Mouse (Mus musculus): Measurements from ENCODE around the gene Fam118a.
A peak's percentile ranks its signal among the peaks of the same experiment; 100 is the strongest.
"Not testable (repeated sequence)": the region's sequence is repeated elsewhere in the genome, so short reads cannot be mapped to it uniquely, and the experiment has no call there.

Gene Fam118a

DNA sequence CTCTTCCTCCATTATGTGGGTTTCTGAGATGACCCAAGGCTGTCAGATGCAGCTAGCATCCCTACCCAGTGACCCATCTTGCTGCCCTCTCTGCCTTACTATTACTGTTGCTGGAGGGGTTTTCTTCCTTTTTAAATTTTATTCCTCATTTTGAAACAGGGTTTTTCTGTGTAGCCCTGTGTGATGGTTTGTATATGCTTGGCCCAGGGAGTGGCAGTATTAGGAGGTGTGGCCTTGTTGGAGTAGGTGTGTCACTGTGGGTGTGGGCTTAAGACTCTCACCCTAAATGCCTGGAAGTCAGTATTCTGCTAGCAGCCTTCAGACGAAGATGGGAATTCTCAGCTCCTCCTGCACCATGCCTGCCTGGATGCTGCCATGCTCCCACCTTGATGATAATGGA is at the start of gene Fam118a:
Gene Fam118a, plus strand, starts transcription at position 301 of the 400 bp plus-strand sequence.
- DNase-seq (ENCODE audit: low read depth), result not testable (repeated sequence)

DNA sequence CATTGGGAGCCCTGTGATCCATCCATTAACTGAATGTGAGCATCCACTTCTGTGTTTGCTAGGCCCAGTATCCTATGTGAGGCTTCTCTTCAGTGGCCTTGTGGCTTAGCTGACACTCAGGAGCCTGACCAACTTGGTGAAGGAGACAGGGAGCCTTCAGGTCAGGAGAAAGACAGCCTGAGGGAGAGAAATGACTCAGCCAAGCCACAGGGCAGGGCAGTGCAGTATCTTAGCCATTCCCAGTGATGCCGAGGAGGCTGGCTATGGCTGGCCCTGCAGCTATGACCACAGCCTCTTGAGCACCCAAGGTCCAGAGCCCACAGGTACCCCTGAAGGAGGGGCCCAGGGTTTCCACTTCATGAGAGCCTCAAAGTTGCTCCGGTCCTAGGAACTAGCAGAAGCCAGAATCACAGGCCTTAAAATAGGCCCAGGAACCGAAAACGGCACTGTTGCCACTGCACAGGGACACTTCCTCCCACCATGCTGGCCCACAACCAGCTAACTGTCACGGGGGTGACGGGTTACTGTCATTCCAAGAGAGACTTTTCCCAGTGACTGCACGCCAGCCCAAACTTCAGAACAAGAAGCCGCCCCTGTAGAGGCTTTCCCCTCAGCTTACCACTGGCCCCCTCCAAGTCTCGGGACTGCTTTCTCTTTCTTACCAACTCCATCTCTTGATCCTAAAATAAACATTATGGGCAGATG is 47.0 kb upstream of the Fam118a start:
- no peak for DNase-seq (ENCODE audit: low read depth)

DNA sequence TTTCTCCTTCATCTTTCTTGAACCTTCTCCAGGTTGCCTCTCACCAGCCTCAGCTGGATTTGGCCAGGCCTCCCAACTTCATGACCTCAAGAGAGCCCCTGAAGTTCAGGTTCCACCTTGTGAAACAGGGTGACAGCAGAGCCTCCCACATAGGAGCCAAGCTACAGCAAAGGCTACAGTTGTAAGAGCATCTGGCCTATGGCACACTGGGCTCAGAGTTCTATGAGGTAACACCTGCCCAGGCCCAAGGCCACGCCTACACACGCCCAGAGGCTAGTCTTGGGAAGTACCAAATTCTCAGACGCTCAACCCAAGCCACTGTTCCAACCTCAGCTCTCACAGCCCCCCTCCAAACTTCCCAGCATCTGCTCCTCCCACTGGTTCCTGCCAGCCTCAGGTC is 45.9 kb upstream of the Fam118a start:
- DNase-seq (ENCODE audit: low read depth), result no peak

DNA sequence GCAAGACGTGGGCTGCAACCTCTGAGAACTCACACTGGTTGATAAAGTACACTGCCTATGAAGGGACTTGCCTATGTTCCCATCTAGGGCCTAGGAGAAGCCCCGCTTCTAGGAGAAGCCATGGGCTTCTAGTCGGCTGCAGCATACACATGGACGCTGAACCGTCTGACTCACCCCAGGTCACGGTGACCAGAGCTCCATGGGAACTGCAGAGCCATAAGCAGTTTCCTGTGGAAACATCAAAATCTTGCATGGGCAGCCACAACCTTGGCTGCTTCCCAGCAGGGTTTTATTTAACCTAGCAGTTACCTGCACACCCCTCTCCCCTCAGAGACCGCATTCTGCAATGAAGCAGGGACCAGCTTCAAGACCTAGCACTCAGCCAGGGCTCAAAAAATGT is 45.0 kb upstream of the Fam118a start:
- DNase-seq (ENCODE audit: low read depth), result no peak

DNA sequence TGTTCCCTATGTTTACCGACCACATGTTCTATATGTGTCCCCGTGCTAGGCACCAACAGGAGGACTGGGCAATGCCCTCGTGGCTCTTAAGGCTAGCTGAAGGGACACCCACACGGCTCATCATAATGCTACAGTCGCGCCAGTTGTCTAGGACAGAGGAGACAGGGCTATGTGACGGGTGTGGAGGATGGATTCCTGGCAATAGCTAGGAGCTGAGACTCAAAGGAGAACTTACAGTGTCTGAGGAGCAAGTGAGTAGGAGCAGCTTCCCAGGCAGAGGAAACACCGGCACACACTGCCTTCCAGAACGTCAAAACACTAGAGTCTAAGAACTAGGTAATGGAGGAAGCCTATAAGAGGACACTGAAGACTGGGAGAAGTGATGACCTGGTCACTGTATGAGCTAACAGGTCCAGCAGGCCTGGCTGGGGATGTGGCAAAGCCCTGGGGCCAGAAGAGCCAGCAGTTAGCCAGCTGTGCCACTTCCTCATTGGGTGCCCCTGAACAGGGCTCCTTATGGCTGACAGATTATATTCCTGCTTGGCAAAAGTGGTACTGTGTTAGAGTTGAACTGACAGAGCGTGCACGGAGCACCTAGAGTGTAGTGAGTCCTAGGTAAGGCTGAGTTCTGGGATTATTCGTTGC is 43.1 kb upstream of the Fam118a start:
- no peak for DNase-seq (ENCODE audit: low read depth)

DNA sequence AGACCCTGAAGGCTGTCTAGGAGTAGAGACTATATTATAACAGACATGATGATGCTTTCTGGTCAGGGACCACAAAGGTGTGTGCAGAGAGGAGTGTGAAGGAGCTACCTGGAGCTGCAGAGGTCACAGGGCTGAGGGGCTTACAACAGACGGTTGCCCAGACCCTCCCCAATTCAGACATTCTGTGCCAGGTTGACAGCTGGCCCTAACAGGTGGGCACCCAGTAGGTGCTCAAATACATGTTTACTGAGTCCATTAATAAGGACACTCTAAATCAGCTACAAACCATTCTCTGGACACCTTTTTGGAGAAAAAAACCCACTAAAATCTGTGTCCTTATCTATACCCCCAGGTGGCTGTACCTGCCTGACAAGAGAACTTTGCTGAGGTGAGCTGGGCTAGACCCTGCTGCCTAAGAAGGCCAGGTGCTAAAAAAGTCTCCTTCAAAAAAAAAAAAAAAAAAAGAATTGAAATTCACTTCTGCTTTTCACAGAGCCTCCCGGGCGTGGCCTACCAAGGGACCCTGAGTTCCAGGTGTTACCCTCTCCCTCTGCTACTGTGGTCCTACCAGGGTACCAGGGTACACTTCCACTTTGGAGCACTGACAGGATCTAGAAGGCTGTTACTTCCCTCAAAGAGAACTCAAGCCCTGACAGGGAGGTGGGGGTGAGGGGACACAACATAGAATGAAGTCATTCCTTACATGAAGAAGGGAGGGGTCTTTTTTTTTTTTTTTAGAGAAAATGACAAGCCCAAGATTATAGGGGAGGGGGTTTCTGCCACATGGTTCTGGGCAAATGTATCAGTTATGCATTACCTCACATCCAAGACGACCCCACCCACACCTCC is 42.4 kb upstream of the Fam118a start:
- DNase-seq (ENCODE audit: low read depth), result no peak

DNA sequence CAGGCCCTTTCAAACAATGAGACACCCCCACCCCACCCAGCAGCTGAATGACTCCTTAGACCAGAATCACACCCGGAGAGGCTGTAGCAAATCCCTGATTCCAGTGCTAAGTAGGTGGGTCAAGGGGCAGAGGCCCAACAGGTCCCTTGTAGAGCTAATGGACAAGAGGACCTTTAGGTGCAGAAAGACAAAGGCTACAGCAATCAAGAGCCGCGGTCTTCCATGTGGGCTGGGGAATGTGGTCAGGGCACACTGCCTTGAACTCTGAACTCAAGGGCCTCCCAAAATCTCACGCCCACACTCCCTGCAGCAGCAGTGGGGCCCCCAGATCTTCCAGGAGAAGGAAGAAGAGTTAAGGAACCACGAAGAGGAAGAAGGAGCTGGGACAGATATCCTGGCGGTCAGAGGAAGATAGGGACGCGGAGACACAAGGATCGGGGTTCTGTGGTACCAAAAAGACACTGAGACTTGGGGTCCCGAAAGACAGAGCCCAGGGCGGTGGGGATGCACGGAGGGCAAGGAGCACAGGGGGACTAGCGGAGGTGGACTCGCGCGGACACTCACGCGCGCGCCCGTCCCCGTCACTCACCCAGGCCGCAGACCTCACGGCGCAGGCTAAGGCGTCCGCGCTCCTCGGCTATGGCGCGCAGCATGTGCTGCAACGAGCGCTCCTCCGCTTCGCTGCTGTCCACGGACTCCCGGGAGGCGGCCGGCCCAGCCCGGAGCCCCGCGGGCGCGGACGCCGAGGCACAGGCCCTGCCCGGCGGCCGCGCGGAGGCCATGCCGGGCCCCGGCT is 41.5 kb upstream of the Fam118a start:
- DNase-seq (ENCODE audit: low read depth), result no peak

DNA sequence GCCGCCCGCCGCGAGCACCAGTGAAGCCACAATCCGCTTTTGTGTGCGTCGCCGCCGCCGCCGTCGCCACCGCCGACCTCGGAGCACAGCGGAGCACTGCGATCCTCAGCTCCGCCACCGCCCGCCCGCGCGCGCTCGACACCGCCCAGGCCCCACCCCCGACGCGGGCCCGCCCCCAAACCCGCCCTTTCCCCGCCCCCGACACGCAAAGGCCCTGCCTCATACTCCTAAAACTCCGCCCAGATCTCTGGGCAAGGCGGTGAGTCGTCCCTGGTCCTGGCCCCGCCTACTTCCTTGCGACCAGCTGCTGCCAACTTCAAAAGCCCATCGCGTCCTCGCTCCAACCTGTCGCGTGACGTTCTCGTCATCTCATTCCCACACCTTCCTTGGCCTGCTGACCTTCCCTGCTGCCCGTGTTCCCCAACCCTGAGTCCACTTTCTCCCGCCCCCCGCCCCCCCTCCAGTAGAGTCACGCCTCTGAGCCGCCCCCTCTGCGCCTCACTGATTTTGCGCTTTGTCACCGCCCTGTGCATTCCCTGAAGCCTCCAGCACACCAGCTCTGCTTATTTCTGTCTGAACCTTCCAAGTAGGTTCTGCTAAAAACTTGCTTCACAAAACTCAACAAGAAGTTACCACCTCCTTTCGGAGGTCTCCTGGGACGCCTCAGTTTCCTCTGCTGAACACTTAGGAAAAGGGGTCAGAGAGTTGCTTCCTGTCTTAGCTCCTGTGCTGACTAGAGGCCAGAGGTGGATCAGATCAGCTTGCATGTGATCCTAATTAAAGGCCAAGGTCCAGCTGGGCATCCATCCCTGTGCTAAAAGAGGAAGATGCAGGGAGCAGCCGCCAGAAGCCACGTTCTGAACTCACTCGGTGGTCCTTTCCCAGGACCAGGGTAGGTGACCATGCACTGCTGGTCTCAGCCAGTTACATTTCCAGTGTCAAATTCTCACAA is 40.6 kb upstream of the Fam118a start, which contains the start of gene 5031439G07Rik:
Gene 5031439G07Rik, minus strand, starts transcription at position 678 of the 952 bp plus-strand sequence.
- DNase-seq (ENCODE audit: low read depth), result peak; percentile 96

DNA sequence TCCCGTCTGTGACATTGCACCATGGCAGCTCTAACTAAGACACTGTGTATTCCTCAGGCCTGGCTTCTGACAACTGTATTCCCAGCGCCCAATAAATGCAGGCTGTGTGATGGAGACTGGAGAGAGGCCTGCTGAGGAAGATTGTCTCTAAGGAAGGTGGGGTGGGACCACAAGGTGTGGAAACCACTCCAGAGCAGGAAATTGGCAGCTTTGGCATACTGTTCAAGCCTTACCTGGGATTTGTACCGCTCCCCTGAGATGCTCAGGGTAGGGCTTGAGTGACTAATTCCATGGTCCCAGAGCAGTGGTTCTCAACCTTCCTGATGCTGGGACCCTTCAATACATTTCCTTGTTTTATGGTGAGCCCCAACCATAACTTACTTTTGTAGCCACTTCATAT is 39.6 kb upstream of the Fam118a start:
- DNase-seq (ENCODE audit: low read depth), result no peak

DNA sequence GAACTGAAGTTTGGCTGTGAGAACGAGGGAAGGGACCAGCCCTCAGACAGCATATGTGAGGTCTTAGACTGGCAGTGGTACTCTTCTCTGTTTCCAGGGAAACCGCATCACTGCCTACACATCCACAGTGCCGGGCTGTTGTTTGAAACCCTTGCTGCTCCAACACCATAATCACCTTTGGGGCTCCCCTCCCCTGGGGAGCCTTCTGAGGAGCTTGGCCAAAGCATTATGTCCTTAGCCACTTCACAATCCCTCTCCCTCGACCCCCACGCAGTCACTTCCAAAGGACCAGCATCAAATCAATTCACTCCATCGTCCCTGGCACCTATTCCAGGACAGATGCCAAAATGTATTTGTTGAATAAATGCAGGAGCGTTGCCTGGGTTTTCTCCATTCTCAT is 39.0 kb upstream of the Fam118a start:
- no peak for DNase-seq (ENCODE audit: low read depth)

DNA sequence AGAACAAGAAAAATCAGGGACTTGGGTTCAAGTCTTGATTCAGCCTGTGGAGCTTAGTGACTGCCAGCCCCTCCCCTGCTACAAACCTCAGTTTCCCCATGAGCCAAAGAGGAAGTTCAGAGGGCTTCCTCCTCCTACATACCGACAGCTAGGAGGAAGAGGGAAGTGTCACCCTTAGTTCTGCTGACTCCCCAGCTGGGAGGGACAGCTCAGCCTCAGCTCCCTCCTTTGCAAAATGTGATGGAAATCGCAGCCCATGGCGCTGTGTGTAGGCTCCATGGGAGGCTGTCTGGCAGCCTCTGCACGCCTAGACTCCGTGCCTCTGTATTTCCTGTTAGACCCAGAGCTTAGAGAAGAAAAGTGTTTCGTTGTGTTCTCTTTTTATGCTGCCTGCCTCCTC is 34.2 kb upstream of the Fam118a start:
- DNase-seq (ENCODE audit: low read depth), result no peak

DNA sequence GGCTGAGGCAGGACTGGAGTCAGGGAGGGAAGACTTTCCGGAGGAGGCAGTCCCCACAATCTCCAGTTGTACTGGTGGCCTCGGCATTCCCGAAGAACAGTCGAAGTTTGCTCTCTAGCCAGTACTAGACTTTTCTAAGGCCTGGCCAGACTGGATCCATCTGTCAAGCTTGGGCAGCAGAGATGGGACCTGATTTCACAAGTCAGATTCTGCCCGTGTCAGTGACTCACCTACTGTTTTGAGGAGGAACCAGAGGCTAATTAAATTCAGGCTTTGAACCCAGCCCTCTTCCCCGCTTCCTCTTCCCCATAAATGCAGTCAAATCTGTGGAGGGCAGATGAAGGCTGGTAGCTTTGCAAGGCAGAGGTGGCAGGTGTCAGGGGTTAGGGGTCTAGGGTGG is 33.7 kb upstream of the Fam118a start:
- DNase-seq (ENCODE audit: low read depth), result no peak

DNA sequence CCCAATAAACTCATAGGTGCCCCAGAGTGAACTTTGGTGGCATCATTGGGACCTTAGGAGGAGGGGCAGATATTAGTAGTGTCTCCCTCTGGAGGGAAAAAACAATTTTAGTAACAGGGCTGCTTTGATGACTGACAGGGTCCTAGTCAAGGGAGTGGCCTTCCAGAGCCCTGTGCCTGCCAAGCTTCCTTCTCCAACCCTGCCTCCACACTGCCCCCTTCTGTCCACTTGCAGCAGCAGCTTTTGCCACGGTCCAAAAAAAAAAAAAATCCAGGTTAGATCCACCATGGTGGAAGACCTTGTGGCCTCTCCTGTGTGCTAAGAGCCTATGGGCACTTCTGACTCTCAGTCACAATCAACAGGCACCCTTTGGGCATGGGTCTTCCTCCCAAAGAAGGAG is 32.8 kb upstream of the Fam118a start:
- DNase-seq (ENCODE audit: low read depth), result peak; percentile 75

DNA sequence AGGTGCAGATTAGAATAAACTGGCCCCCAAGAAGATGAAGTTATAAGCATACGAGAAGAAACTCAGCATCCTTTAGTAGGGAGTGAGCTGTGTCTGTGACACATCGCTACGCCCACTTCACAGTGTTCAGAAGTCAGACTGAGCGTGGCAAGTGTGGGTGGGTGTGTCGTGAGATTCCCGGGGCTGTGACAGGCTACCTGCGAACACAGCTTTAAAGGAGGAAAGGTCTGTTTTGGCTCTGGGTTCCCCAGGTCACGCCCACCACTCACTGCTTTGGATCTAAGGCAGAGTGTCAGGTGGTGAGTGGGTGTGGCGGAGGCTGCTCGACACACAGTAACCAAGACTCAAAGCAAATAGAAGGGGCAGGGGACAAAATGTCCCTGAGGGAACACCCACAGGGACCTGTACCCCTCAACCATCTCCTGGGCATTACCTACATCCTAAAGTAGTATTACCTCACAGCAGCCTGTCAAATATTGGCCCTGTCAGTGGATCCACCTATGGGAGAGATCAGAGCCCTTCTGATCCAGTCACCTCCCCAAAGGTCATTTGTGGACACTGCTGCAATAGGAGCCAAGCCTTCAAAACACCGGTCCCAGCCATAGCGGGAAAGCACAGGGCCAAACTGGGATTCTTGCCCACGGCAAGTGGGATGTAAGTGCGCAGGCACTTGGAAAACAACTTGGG is 30.8 kb upstream of the Fam118a start:
- no peak for DNase-seq (ENCODE audit: low read depth)

DNA sequence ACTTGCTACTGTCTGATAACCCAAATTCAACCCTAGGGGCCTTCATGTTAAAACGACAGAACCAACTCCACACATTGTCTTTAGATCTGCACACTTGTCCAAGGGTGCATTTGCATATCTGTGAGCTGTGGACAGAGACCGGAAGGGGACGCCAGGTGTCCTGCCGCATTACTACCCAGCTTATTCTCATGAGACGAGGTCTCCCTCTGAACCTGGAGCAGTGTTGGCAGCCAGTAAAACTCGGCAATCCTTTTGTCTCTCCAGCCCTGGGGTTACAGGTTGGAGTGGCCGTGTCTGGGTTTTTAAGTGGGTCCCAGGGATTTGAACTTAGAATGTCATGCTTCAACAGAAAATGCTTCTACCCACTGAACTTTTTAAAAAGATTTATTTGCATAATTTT is 28.8 kb upstream of the Fam118a start:
- no peak for DNase-seq (ENCODE audit: low read depth)

DNA sequence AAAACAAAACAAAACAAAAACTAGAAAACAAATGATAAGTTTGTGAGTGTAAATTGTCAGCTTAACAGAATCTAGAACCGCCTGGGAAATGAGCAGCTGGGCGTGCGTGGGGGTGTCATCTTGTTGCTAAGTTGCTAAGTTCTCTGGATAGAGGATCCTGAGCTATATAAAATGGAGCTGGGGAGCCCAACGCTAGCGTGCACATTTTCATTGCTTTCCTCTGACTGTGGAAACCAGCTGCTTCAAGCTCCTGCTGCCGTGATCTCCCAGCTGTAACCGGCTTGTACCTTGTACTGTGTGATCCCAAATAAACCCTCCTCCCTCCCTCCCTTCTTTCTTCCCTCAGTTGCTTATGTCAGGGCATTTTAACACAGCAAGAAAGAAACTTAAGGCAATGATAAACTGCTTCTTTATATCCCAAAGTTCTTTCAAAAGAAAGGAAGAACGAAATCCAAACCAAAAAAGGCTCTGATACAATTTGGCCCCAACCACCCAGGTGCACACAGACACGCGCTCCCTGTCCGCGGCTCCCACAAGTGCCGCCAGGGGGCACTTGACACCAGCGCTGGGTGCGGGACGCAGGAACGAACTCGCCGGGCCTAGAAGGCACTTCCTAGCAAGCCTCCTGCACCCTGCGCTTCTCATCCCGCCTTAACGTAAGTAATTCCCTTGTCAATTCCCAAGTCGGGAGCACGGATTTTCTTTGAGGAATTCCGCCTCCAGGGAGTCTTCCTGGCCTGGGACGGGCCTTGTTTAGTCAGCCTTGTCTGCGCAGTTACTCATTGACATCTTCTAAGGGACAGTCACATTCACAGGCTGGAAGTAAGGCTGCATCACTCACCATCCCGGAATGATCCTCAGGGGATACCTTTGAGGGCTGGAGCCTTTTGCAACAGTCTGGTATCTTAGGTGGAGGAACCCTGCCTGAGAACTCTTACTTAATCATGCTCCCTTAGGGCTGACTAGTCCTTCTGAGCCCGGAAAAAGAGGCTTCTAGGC is 27.5 kb upstream of the Fam118a start:
- peak; percentile 85 for DNase-seq (ENCODE audit: low read depth)

DNA sequence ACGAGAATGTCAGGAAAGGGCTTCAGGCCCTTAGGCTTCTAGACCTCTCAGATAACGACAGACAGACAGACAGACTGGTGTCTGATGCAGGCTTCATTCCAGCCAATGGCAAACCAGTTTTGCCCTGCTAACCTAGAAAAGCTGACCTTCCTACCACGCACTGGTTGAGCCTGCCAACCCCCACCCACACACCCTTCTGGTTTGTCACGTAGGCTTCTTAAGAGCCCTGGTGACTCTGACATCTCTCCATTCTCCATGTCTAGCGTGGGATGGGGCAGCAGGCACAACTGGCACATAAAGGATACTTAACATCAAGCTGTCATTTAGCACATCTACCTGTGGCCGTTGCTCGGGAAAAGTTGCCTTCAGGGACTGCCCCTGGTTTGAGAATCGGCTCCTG is 19.1 kb upstream of the Fam118a start:
- DNase-seq (ENCODE audit: low read depth), result no peak

DNA sequence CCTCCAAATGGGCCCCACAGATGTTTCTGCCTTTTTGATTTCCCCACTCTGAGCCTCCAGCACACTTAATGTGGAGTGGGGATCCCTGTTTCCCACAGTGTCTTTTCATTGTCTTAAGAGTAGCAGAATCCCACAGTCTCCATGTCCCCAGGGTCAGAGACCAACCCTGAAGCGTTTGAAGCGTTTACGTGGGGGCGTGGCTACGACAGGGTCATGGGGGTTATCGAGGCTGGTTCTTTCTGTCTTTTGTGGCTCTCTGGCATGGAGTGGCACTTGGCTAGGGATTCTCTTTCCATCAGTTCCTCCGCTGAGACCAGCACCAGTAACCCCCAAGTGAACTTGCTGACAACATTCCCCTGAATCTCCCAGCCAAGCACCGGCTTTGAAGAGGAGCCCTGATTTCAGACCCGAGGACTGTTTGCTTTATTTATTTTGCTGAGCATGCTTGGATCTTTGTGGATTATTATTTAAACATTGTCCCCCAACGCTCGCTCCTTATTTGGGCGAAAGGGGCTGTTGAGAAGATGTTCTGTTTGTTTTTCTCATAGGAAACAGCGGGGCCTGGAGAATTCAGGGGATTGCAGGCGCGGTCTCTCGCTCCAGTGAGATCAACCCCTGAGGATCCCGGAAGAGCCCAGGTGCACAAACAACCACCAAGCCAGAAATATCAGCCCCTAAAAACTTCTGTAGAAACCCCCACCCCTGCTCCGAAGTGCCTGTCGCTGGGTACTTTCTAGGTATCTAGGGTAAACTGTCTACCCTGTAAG is 16.7 kb upstream of the Fam118a start:
- no peak for DNase-seq (ENCODE audit: low read depth)

All from induced T-regulatory cell, adult 2 months (primary cell).